Mouse (Mus musculus) heart, adult 8-10 months (tissue): ENCODE measurements around the gene Fus. TPM values are rescaled to one million over a fixed set of nuclear protein-coding genes. Genes with fewer than 3 reads are reported as not detected.
"Not testable (repeated sequence)": the region's sequence is repeated elsewhere in the genome, so short reads cannot be mapped to it uniquely, and the experiment has no call there.

Source experiments
- DNase-seq: peaks from one replicate; pipeline ENCODE4 v3.0.0; 2022; ENCODE audit warnings: low spot score
- total RNA-seq, 4 experiments: library from RNA; stranded (reverse); gene quantifications; 2 replicates each; pipeline ENCODE4 v1.2.4; 2022

Gene Fus
- total RNA-seq, result 100 to 1,000 TPM; 129 to 232 (median 187) TPM

DNA sequence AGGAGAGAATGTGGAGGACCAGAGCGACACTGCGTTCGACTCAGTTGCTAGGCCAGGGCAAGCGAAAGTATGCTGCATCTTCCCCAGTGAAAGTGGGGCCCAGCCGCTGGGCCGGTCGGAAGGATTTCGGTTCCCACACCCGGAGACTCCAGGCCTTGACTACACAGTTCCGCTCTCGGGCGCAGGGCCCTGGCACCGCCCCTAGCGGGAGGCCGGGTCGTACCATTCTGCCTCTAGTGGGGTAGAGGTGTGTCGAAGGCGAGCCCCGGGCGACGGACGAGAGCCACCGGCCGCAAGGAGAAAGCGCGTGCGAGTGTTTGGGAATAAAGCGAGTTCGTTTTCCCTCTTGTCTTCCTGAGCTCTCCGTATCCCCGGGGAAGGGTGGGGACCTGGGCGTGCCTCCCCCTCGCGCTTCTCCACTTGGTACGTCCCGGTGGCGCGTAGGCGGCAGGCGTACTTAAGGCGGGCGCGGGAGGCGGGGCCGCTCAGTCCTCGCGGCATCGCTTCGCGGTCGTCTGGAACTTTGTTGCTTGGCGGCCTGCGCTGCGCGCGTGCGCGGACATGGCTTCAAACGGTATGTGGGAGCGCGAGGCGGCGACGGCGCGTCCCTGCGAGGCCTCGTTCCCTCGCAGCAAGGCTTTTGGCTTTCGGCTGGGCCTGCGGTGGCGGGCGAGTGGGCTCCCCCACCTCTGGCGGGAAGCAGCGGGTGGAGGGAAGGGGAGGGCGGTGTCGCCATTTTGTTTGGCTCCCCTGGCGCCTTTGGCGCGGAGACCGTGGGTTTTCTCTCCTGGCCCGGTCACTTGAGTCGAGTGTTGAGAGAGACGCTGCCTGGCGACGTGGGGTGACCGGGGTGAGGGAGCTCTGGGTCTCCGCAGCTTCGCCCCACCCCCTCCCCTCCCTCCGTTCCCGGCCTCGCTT lies at the start of gene Fus:
Gene Fus, plus strand, starts transcription at position 454 of the 918 bp plus-strand sequence.
- DNase-seq, result peak; percentile 95

DNA sequence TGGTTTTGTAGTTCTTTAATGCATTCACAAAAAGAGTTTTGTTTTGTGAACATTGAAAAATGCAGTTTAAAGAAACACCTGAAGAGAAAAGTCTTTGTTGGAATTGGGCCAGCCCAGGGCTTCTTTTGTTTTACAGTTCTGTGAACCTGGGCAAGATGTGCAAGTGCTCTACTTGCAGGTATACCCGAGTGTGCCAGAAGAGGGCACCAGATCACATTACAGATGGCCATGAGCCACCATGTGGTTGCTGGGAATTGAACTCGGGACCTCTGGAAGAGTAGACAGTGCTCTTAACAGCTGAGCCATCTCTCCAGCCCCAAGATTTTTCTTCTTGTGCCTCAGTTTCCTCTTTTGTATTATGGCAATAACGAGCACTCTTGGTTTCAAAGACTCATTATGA lies 49.1 kb upstream of the Fus start:
- DNase-seq, result no peak

DNA sequence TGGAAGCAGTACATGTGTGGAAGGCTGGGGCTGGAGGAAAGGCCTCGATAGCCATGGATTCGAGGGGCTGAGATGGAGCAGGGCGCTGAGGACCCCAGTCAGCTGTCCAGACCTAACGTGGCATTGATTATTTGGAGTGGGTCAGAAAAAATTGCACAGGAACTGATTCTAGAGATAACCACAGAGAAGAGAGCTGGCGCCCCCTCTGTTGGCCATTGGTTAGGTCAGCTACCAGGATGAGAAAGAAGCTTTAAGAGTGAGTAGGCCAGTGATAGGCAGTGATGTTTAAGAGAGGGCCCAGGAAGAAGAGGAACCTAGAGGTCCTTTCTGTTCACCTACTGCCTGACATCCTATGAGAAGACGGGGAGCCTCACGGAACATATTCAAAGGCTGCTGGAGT lies 48.0 kb upstream of the Fus start:
- DNase-seq, result no peak

- no peak for DNase-seq
These were observed 45.7 kb upstream of the Fus start for GRCm38 (mm10) chr7:127921516-127921915.

DNA sequence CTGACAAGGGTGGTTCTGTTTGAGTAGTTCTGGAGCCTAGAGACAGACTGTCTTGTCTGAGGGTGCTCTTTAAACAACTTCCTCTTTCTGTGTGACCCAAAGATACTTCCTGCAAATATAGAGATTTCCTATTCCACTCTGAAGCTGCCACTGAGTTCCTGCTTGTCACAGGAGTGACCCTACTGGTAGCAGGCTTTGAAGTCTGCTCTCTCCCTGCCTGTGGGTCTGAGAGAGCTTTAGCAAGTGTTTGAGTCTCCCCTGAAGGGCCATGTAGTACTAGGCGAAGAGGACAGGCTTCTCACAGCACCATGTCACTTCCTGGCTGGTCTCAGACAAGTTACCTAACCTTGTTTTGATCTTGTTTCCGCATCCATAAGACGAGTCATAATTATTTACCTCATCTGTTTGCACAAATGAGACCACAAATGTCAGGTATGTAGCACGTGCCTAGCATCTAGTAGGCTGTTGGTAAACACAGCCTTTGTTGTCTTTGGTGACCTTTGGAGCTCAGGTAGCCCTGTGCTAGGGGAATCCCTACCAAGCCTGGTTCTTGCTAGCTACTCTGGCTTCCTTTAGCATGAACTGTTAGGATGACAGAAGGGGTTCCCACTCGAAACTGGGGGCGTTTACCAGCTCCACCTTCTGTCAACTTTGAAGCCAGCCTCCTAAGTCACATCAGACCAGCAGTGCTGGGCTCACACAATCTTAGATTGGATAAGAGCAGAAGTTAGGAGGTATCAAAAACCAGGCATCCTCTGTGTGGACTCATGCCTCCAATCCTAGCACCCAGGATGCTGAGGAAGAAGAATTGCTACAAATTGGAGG lies 44.6 kb upstream of the Fus start:
- no peak for DNase-seq

DNA sequence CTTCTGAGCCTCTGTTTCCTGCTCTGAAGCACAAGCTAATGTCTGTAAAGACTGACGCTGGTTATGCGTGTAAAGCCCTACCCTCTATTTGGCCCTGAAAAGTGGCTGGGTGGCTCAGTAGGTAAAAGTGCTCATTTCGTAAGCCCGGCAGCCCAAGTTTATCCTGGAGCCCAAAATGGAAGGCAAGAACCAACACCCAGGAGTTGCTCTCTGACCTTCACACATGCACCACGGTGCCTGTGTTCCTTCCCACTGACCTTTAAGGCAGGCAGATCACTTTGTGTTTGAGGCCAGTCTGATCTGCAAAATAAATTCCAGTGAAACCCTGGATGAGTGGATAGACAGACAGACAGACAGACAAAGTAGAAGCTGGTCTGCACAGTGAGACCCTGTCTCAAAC lies 43.5 kb upstream of the Fus start:
- no peak for DNase-seq

DNA sequence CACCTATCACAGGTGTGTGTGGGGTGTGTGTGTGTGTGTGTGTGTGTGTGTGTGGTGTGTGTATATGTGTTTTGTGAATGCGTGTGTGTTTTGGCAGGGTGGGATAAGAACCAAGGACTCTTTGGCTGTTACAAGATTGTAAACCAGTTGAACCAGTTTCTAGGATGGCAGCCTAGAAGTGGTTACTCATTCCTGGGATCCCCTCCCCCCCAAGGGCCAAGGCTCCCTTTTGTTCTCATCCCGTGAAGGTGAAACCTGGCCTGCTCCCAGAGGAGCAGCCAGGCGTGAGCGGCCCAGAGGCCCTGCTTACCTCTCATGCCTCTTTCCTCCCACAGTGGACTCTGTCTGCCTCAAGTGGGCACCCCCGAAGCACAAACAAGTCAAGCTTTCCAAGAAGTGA lies 42.0 kb upstream of the Fus start:
- DNase-seq, result no peak

- no peak for DNase-seq
These were observed 41.2 kb upstream of the Fus start for GRCm38 (mm10) chr7:127926066-127926465.

- DNase-seq, result no peak
These were observed 40.4 kb upstream of the Fus start for GRCm38 (mm10) chr7:127926846-127927245.

GRCm38 (mm10) chr7:127927726-127928125 lies 39.5 kb upstream of the Fus start:
- no peak for DNase-seq

- DNase-seq, result no peak
These were observed 38.7 kb upstream of the Fus start for GRCm38 (mm10) chr7:127928596-127928995.

DNA sequence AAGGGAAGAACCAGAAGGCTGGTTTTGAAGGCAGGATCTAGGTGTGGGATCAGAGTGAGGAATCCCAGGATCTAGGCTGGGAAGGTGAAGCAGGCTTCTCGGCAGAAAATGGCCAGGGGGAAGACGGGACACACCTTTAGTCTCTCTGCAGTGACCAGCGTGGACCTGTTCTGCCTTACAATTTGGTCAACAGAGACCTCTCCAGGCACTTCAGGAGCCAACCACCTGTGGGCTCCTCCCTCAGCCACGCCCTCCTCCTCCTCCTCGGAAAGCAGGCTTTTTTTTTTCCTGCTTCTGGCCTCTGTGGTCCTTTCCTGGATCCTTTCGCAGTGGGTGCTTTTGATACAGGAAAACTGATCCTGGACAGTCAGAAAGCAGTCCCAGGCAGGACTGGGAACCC lies 37.3 kb upstream of the Fus start, which contains the start of gene Prss8:
Gene Prss8, minus strand, starts transcription at position 182 of the 400 bp plus-strand sequence.
- no peak for DNase-seq

GRCm38 (mm10) chr7:127930636-127931035 lies 36.6 kb upstream of the Fus start:
- no peak for DNase-seq

- no peak for DNase-seq
These were observed 35.7 kb upstream of the Fus start for GRCm38 (mm10) chr7:127931351-127932135.

DNA sequence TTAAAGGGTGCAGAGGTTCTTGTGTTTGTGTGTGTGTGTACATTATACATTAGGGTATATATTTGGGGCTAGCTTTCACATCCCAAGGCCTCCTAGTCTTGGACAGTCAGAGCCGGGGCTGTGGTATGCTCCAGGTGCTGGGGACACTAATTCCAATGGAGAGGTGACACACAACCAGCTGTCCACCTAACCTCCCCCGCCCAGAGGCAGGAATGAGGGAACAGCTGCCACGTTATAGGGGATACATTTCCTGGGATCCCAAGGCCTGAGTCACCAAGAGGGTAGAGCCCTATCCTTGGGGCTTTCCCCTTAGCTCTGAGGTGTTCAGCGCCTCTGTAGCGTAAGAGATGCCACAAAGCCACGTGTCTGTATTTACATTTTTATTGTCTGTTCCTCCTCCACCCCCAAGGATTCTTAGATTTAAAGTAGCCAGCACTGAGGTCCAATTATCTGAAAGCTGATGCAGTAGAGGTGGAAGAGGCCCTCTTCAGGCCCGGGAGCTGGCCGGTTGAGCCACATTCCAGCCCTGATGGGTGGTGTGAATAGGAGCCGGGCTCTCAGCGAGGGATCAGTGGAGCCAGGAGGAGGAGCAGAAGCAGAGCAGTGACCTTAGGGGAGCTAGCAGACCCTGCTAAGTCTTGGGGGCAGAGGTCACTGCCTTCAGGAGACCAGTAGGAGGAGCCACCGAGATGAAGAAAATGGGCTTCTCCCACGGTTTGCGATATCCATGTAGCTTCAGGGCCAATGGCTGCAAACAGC lies 34.8 kb upstream of the Fus start:
- no peak for DNase-seq

DNA sequence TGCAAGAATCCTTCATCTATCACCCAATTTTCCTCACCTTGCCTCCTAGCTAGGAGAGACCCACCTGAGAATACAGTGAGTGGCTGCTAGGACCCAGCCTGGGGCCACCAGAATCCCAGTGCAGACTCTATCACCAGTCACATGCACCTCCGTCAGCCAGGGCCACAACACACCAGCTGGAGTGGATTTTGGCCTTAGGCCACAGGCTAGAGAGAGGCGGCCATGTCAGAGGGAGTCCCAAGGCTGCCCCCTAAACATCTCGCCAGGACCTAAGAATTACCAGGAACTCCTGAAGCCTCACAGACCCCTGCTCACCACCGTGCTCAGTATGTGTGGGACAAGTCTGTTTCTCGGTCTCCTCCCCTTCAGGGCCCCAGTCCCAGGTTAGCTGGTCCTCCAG lies 33.2 kb upstream of the Fus start:
- DNase-seq, result no peak

DNA sequence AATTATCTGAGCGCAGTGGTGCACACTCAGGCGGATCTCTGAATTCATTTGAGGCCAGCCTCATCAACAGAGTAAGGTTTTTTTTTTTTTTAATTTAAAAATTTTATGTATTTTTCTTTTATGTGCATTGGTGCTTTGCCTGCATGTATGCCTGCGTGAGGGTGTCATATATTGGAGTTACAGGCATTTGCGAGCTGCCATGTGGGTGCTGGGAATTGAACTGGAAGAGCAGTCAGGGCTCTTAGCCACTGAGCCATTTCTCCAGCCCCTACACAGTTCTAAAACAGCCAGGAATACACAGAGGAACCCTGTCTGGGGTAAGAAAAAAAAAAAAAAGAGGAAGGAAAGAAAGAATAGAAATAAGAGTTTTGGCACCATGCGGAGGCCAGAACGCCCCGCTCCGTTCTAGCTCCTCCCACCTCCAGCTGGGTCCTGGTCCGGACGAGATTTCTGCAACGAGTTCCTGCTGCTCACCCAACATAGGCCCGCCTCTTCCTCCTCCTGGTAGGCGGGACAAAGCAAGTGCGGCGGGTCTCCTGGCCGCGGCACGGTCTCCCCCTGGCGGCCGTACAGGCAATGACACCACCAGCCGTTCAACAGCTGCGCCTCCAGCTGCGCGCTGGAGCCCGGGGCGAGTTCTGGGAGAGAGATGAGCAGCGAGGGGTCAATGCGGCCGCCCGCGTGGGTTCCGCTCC lies 32.1 kb upstream of the Fus start:
- DNase-seq, result peak; percentile 96

DNA sequence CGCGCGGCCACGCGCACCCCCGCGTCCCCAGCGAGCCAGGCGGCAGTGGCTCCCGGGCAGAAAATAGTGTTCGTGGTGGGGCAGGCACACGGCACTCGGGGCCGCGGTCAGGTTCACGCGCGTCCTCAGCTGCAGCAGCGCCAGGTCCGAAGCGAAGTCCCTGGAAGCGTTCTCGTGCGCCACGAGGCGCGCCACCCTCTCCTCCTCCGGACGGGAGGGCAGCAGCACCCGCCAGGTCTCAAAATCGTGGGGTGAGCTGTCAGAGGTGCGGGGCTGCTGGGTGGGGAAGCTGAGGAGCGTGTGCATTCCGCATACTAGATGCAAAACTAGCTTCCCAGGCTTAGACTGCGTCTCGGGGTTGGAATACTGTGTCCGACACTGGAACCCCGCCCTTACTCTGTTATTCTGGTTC lies 31.5 kb upstream of the Fus start:
- DNase-seq, result peak; percentile 21

DNA sequence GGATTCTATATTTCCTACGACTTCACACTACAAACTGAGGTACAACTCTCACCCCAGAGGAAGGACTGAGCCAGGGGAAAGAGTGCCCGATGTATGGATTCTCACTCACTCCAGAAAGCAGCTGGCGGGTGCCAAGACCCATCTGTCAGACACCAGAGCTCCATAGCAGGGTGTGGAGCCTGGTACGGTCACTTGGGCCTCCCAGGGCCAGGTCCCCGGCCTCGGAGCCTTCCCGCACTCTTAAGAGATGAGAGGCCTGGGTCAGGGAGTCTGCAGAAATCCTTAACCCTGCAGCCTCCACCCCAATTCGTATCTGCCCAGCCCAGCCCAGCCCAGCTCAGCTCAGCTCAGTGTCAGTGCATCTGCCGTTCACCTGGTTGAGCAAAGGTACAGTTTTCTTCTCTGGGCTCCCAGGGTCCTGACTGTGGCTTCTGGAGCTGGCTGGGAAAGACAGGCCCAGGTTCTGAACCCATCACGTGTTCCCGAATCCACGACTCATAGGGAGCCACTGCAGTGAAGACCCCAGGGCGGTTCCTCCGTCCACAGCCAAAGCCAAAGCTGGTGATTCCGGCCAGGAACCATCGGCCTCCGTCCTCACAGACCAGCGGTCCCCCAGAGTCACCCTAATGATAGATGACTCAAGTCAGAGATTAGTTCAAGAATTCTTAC lies 30.9 kb upstream of the Fus start:
- no peak for DNase-seq

DNA sequence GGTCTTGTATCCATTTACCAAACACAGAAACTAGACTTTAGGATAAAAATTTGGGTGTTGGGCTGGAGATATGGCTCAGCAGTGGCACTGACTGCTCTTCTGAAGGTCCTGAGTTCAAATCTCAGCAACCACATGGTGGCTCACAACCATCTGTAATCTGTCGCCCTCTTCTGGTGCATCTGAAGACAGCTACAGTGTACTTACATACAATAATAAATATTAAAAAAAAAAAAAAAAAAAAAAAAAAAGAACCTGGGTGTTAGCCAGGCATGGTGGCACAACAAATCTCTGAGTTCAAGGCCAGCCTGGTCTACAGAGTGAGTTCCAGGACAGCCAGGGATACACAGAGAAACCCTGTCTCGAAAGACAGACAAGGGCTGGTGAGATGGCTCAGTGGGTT lies 25.2 kb upstream of the Fus start:
- not testable (repeated sequence) for DNase-seq
